Mouse (Mus musculus) embryonic fibroblast, embryonic 13.5 days (primary cell): ENCODE results near the gene Cip2a.

Experiments
- CTCF ChIP-seq: IDR thresholded peaks from 2 replicates; pipeline ENCODE4 v1.5.1; 2011; ENCODE audit warnings: mild to moderate bottlenecking, control low read depth, low read length, moderate library complexity, borderline replicate concordance; ENCODE audit not compliant: insufficient read depth
- POLR2A ChIP-seq: IDR thresholded peaks from 2 replicates; pipeline ENCODE4 v1.6.1; 2011; ENCODE audit warnings: low read depth, mild to moderate bottlenecking, control low read depth, low read length, moderate library complexity

DNA sequence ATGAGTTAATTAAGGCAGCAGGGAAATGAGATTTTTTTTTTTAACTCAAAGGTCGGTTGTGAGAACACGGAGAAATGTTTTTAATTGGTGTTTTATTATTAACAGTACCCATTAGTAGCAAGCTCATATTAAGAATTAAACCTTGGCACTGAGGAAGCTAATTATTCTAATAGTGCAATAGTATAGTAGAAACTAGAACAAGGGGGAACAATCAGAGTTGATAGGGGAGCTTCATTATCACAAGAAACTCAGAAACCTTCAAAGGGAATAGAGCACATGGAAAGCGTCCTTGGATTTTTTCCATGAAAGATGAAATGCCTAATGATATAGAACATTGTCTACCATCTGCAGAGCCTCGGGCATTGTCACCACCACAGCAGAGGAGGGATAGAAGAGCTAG is 41.9 kb downstream of the Cip2a start:
- TF ChIP-seq CTCF (no peak), POLR2A (no peak)
